Mouse (Mus musculus) liver, embryonic 14.5 days (tissue): ENCODE measurements around the gene Nudt22.

Source experiments
- CTCF ChIP-seq: IDR thresholded peaks from 2 replicates; pipeline ENCODE4 v1.5.1; 2016; ENCODE audit warnings: antibody characterized with exemption, low read depth, control low read depth
- EP300 ChIP-seq: IDR thresholded peaks from 2 replicates; pipeline ENCODE4 v1.6.1; 2016; ENCODE audit warnings: antibody characterized with exemption, low read depth

DNA sequence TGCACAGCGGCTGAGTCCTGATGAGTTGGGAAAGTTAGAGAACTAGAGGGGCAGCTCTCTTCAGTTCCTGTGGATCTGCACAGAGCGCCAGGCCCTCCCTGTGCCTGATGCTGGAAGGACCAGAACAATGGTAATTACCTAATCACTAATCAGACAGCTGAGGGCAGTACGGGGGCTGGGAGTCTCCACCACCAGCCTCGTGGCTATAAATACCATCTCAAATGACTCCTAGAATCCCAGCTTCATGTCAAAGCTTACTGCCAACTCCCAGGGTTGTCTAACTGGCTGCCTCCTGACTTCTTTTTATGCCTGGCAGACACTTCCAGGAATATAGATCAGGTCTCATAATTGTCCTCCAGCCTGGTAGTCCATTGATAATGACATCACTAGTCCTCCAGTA is 48.8 kb upstream of the Nudt22 start:
- TF ChIP-seq CTCF (no peak), EP300 (no peak)
